Mouse (Mus musculus) stomach, adult 2 months (tissue): ENCODE measurements around the gene Rpain. TPM values are rescaled to one million over a fixed set of nuclear protein-coding genes. Genes with fewer than 3 reads are reported as not detected.

Source experiments
- polyA plus RNA-seq: library from polyadenylated mRNA; depleted of rRNA; stranded (reverse); fragments of >200 nt; gene quantifications from 2 replicates; pipeline ENCODE4 v1.2.3, GENCODE M21; 2012; rRNA removed

Rpain gene
- 5.0 and 7.4 TPM in 2 replicates for polyA plus RNA-seq

GRCm38 (mm10) chr11:70969821-70970559 lies at the start of gene Rpain, which contains the start of gene Nup88:
Gene Rpain (plus strand): TSS chr11:70970213.
Gene Nup88 (minus strand): TSS chr11:70969973.

GRCm38 (mm10) chr11:70982557-70983228 lies 12.7 kb downstream of the Rpain start, which contains the start of gene C1qbp:
Gene C1qbp (minus strand): TSS chr11:70983026.

GRCm38 (mm10) chr11:71004316-71004773 lies 34.3 kb downstream of the Rpain start, which contains the start of gene Dhx33:
Gene Dhx33 (minus strand): TSS chr11:71004437.

DNA sequence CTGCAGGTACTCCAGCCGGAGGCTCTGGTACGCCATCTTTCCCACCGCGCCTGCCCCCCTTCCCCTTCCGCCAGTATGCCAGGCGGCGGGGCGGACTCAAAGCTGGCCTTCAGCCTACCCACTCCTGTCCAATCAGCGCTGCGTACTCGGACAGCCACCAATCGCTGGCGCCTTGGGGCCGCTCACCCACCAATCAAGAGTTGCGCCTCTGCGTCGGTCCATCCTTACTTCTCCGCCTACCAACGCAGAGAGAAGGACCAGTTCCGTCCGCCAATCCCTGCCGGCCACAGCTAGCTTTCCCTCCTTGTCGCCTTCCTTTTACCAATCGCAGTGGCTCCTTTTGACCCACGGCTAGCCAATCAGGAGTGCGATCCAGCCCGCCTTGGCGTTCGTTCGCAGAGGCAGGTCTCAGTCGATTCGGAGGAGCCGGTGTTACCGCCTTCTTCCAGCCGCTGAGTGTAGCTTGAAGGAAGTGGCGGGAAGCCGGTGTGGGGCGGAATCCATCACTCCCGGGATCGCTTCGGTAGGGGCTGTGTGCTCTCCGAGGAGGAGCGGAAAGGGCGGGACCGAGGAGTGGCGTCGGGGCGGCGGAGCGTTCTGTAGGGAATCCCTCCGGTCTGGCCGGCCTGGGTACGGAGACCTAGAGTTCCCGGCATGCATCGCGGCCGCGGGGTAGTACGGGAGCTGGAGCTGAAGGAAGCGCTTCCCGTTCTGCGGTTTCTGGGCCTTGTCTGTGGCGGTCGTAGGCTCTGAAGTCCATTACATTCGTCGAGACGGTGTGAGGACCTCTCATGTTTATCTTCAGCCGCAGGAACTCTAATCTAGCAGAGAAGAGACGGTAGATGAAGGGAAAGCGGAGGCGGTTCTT lies 49.4 kb downstream of the Rpain start, which contains the start of the genes Mis12 and Derl2:
Gene Mis12 (plus strand): TSS at position 411 of the 868 bp plus-strand sequence.
Gene Derl2 (minus strand): TSS at position 641 of the 868 bp plus-strand sequence.

Other genes starting within 250 kb of the Rpain start
- gene Zfp3, start 206.0 kb upstream of the Rpain start, polyA plus RNA-seq: 0.48 and 0.54 TPM in 2 replicates
- 0.06 and 0.09 TPM in 2 replicates for gene Scimp, start 157.6 kb upstream of the Rpain start, polyA plus RNA-seq
- 0.52 and 0.73 TPM in 2 replicates for gene Rabep1, start 125.4 kb upstream of the Rpain start, polyA plus RNA-seq
- gene Nup88, start 240 bp upstream of the Rpain start, polyA plus RNA-seq: 6.4 and 8.3 TPM in 2 replicates
- gene C1qbp, start 12.8 kb downstream of the Rpain start, polyA plus RNA-seq: 138 and 440 TPM in 2 replicates
- 3.2 and 7.0 TPM in 2 replicates for gene Dhx33, start 34.2 kb downstream of the Rpain start, polyA plus RNA-seq
- 0.22 and 0.41 TPM in 2 replicates for gene Mis12, start 49.4 kb downstream of the Rpain start, polyA plus RNA-seq
- gene Derl2, start 49.6 kb downstream of the Rpain start, polyA plus RNA-seq: 2.5 and 3.3 TPM in 2 replicates
- 0.69 and 1.2 TPM in 2 replicates for gene 6330403K07Rik, start 63.3 kb downstream of the Rpain start, polyA plus RNA-seq
- not detected in 2 replicates for gene Nlrp1a, start 174.5 kb downstream of the Rpain start, polyA plus RNA-seq